Mouse (Mus musculus): ENCODE measurements around the gene Tbc1d22a.
"Not testable (repeated sequence)": the region's sequence is repeated elsewhere in the genome, so short reads cannot be mapped to it uniquely, and the experiment has no call there.

The Tbc1d22a gene

DNA sequence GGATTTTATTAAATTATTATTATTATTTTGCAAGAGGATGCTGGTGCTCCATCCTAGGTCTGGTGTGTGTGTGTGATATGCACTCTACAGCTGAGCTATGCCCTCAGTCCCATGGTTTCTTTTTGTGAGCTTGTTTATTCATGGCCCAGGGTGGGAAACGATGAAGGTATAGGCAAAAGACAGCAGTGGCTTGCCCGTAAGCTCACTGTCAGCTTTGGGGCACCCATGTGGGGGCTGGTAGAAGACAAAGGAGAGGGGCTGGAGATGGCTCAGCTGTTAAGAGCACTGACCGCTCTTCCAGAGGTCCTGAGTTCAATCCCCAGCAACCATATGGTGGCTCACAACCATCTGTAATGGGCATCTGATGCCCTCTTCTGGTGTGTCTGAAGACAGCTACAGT, 32.9 kb upstream of the Tbc1d22a start:
- not testable (repeated sequence) for DNase-seq (ENCODE audit: low spot score)

- no peak for DNase-seq (ENCODE audit: low spot score)
Measured at GRCm38 (mm10) chr15:86181941-86182439, 32.3 kb upstream of the Tbc1d22a start.

DNA sequence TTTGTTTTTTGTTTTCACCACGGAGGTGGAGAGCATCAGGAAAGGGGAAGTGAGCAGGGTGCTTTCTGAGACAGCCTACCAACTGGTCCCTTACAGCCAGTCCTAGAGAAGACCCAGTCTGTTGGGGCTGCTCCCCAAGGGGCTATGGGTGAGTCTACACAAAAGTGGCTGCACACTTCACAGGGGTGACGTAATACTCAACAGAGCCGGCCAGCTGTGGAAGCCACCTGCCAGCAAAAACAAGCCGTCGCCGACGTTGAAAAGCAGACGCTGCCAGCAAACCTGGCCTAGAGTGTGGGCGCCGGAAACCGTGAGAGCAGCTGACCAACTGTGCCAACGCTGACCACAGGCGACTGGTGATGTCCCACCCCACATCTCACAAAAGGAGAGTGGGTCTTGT, 31.6 kb upstream of the Tbc1d22a start:
- no peak for DNase-seq (ENCODE audit: low spot score)

DNA sequence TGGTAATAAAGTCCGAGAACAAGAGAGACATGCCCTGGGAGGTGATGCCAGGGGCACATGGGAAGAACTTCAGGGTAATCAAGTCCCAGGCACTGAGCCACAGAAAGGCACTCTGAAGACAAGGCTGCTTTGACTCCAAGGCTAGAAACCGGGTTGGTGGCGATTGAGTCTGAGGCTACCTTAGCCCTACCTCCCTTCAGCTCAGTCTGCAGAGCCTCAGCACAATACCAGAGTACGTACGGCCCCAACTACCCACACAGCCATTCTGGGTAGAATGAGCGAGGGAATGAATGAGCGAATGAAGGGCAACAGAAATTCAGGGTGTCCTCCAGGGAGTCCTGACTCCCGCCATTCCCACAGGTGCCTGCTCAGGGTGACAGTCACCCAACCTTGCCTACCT, 30.8 kb upstream of the Tbc1d22a start:
- DNase-seq (ENCODE audit: low spot score) = no peak

DNA sequence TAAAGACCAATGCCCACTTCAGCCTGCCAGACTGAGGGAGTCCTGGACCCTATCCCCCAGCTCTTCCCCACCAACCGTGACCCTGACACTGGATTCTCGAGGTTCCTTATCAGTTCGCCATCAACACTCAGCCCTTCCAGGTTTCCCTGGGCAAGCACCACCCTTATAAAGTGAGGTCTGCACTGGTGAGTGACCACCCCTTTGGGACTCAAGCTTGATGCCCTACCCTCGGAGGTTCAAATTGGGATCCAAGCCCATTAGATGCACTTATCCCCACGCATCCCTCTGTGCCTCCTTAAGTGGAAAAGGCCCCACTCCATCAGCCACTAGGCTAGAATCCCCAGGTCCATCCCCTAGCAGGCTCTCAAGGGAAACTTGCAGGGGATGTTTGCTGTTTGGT, 30.2 kb upstream of the Tbc1d22a start:
- DNase-seq (ENCODE audit: low spot score) = no peak

GRCm38 (mm10) chr15:86184851-86185688, 29.2 kb upstream of the Tbc1d22a start:
- peak; percentile 71 for DNase-seq (ENCODE audit: low spot score)

- DNase-seq (ENCODE audit: low spot score) = peak; percentile 82
Measured at GRCm38 (mm10) chr15:86185689-86186569, 28.3 kb upstream of the Tbc1d22a start, which contains the start of gene Cerk. Gene Cerk, minus strand, starts transcription at chr15:86186141.

DNA sequence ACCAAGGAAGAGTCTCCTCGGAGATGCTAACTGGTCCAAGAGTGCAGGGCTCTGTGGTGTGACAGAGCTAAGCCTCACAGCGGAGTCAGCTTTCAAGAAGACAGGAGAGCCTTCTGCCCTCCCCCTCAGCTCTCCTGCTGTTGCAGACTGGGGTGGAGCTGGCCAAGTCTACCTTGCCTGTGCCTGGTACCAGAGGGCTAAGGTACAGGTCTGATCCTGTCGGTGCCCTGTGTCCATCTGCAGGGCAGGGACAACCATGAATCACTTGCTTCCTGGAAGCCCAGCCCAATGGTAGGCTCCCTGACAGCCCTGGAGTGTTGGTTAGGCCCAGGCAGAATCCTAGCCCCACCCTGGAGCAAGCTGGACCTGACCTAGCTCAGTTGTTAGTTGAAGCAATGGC, 27.6 kb upstream of the Tbc1d22a start:
- DNase-seq (ENCODE audit: low spot score) = no peak

- DNase-seq (ENCODE audit: low spot score) = no peak
Measured at GRCm38 (mm10) chr15:86188186-86188585, 26.1 kb upstream of the Tbc1d22a start.

- peak; percentile 86 for DNase-seq (ENCODE audit: low spot score)
Measured at GRCm38 (mm10) chr15:86188746-86189470, 25.4 kb upstream of the Tbc1d22a start.

DNA sequence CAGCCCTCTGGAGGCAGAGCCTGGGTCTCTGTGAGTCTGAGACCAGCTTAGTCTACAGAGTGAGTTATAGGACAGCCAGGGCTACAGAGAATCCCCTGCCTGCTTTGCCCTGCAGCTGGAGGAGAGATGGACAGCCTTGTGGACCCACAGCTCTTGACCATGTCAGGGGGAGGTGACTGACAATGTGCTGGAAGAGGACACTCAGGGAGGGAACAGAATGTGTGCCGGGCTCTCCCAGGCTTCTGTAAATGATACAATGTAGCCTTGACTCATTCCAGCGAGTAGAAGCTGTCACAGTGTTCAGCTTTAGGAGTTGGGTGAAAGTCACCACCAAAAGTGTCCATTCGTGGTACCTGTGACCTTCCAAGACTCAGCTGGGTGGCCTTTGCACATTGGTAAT, 23.9 kb upstream of the Tbc1d22a start:
- DNase-seq (ENCODE audit: low spot score) = no peak

GRCm38 (mm10) chr15:86191505-86191904, 22.8 kb upstream of the Tbc1d22a start:
- no peak for DNase-seq (ENCODE audit: low spot score)

DNA sequence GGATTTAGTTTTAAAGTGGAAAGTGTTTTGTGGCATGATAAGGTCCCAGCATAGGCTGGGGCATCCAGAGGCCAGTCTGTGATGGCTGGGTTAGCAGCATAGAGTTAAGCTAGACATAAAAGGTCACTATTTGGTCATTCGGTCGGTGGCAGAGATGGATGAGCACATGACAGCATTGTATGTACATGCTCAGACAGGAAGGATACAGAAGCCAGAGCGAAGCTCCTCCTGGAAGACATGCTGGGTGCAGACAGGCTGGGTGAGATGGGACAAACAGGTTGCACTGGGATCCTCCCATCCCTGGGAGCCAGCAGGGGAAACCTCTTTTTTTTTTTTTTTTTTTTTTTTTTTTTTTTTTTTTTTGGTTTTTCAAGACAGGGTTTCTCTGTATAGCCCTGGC, 22.3 kb upstream of the Tbc1d22a start:
- DNase-seq (ENCODE audit: low spot score) = no peak

- DNase-seq (ENCODE audit: low spot score) = peak; percentile 82
Measured at GRCm38 (mm10) chr15:86194676-86195453, 19.4 kb upstream of the Tbc1d22a start.

- DNase-seq (ENCODE audit: low spot score) = no peak
Measured at GRCm38 (mm10) chr15:86199052-86199451, 15.2 kb upstream of the Tbc1d22a start.

GRCm38 (mm10) chr15:86199482-86199881, 14.8 kb upstream of the Tbc1d22a start:
- no peak for DNase-seq (ENCODE audit: low spot score)

- DNase-seq (ENCODE audit: low spot score) = no peak
Measured at GRCm38 (mm10) chr15:86200169-86200568, 14.1 kb upstream of the Tbc1d22a start.

DNA sequence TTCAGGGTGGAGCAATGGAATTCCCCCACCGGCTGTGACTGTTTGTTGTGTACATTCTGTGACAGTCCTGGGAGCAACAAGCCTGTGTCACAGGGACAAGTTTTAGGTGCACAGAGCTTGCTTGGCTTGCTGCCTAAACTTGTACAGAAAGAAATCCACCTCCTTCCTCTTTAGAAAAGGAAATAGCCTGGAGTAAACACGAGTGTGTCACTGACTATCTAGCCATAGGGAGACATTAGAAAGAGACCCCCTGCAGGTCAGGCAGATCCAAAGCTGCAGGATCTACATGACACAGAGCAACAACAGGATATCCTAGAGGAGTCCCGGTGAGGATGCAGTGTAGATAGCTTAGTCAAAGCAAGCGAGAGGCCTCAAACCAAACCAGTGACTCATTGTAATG, 13.2 kb upstream of the Tbc1d22a start:
- no peak for DNase-seq (ENCODE audit: low spot score)

DNA sequence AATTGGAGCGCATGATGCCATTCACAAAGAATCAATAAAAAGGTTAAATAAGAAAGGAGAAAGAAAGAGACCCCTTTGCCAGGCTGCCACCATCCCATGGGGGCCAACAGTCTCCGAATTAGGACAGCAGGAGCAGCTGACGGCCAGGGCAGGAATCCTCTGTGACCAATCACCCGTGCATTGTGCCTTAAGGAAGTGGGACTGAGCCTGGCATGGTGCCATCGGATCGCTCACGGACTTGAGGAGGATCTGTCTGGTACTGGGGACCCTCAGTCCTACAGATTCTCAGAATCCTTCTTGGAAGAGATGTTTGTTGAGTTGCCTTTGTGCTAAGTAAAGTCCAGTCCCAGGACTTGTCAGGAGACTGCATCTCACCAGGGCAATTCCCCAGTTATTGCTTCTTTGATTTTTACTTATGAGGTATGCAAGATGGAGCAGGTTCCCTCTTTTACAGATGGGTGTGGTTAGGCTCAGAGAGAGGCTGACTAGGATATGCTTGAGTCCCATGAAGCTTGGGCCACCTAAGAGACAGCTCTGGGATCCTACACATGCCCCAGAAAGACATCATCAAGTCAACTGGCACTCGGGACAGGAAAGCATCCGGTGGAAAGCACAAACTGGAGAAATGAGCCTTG, 12.4 kb upstream of the Tbc1d22a start:
- DNase-seq (ENCODE audit: low spot score) = no peak

DNA sequence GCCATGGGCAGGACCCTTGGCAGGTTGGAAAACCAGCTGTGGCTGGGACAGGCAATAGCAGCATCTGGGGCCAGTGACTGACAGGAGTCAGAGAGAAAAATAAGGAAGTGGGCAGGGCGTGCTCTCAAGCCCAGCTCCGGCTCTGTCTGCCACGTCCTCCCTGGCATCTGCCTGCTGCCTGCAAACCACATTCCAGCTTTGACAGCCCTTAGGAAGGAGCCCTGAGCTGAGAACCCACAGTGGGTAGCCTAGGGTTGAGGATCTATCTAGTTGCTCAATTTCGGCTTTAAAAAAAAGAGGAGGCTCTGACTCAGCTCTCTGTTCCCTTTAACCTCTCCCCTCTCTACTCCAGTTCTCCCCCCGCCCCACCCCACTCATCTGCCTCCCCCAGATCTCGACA, 11.6 kb upstream of the Tbc1d22a start:
- no peak for DNase-seq (ENCODE audit: low spot score)

DNA sequence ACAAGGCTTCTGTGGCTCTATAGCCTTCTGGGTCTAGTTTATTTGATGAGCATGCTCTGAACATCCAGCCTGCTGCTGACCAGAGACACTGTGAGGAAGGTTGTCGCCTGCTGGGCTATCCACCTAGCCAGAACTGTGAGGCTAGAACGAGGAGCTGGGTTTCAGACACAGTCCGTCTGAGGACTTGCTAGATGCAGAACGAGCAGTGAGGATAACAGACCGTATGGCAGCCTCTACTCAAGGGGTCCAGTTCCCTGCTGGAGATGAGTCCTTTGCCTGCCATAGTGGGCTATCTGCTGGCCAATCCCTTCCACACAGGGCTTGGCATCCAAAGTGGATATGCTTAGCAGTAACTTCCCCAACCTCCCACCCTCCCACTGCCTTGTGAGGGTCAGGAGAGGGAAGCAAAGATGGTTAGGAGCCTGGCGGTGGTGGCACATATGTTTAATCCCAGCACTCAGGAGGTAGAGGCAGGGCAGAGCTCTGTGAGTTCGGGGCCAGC, 10.9 kb upstream of the Tbc1d22a start:
- DNase-seq (ENCODE audit: low spot score) = no peak

Measured in testis, postnatal 10 days (tissue).